Comparison of ENCODE assay signal across 8 mouse cellular contexts in the genomic region with DNA sequence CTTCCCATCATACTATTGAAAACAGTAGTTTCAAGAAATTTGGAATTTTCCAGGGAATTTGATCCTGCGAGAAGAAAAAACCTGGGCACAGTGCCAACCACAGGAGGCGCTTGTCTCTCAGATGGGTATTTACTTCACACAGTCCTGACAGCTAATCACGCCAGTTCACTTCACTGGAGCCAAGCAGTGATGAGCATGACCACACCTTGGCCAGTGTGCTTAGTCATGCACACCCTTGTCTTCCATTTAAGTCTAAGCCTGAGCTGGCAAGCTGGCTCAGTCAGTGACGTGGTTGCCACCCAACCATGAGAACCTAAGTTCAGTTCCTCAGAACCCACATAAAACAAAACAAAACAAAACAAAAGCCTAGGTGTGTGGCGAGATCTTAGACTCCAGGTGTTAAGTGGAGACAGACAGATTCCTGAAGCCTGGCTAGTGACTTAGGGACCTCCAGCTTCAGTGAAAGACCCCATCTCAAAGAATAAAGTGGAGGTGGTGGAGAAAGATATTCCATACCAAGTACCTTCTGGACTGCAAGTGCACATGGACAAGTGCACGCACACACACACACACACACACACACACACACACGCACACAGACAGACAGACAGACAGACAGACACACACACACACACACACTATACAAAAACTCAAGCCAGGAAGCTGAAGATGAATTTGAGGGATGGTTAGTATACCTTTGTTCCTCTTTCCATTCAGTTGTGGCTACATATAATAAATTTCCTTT. TPM values are rescaled to one million over a fixed set of nuclear protein-coding genes. Genes with fewer than 3 reads are reported as not detected.
DNase-seq lines count a peak whose midpoint lies in the region; ATAC-seq lines count a peak whose summit lies in the region.

No protein-coding gene starts in this region.

- no peak overlapping the region for H3K9ac ChIP-seq in neural tube, embryonic 15.5 days (replicated peaks)

- no peaks in the 10 kb centered on the region for H3K36me3 ChIP-seq in neural tube, embryonic 15.5 days

- WGBS in neural tube, embryonic 15.5 days, result 77% methylated on average over 7 of the region's 7 CpGs

- no peaks in the 10 kb centered on the region for H3K27me3 ChIP-seq in neural tube, embryonic 15.5 days (replicated peaks)

- H3K4me2 ChIP-seq in neural tube, embryonic 15.5 days, result no peak overlapping the region

- peak; percentile 34 for DNase-seq in left cerebral cortex, postnatal 4 days
- DNase-seq in left cerebral cortex, adult 9 months (ENCODE audit: low spot score in 2 of 2), result no peak
- DNase-seq in R1 (ENCODE audit: low read depth, low spot score), result peak; percentile 13
- DNase-seq in cerebellum, postnatal 10 days, result peak; percentile 68 to 75
- DNase-seq in kidney, postnatal 36 days, result peak; percentile 67 to 85
- DNase-seq in natural killer cell, adult 2 months (ENCODE audit: low spot score in 2 of 2), result peak; percentile 61 to 76

- no peaks in the 10 kb centered on the region for H3K4me1 ChIP-seq in neural tube, embryonic 15.5 days

- H3K9me3 ChIP-seq in neural tube, embryonic 15.5 days (replicated peaks), result no peaks in the 10 kb centered on the region

- no peak overlapping the region for H3K4me3 ChIP-seq in neural tube, embryonic 15.5 days (replicated peaks)

- no peak overlapping the region for H3K27ac ChIP-seq in neural tube, embryonic 15.5 days (replicated peaks)

- intact Hi-C loops in left cerebral cortex, postnatal 4 days (cut with DNase I), result no loop called here

- ATAC-seq in erythroid progenitor cell, adult 5-6 weeks (replicated peaks; ENCODE audit: low FRiP score, poor library complexity, severe bottlenecking), result no peak
- no peak for ATAC-seq in neural tube, embryonic 15.5 days (ENCODE audit: low FRiP score)

RNA-seq across cellular contexts. Expression of a gene that starts 37.7 kb away (rescaled TPM):
- 10 to 100 TPM; 74.0 to 79.6 TPM for total RNA-seq in left cerebral cortex, postnatal 4 days (2021)
- total RNA-seq in erythroid progenitor cell, adult 5-6 weeks (2015; ENCODE audit: low replicate concordance), result 80.9 and 81.4 TPM in 2 replicates
- 104 and 118 TPM in 2 replicates for total RNA-seq in erythroid progenitor cell, adult 5-6 weeks (2017; ENCODE audit: low replicate concordance)
- polyA plus RNA-seq in neural tube, embryonic 15.5 days (2015; fragmentation: Nextera tagmentation; extraction: Ambion mirVana), result 68.2 and 69.0 TPM in 2 replicates

RNA-seq across cellular contexts. Expression of a gene that starts 37.7 kb away (rescaled TPM):
- total RNA-seq in left cerebral cortex, postnatal 4 days (2021), result 10 to 100 TPM; 85.0 to 86.8 TPM
- 65.2 and 68.7 TPM in 2 replicates for total RNA-seq in erythroid progenitor cell, adult 5-6 weeks (2015; ENCODE audit: low replicate concordance)
- 43.3 and 67.9 TPM in 2 replicates for total RNA-seq in erythroid progenitor cell, adult 5-6 weeks (2017; ENCODE audit: low replicate concordance)
- 81.7 and 86.0 TPM in 2 replicates for polyA plus RNA-seq in neural tube, embryonic 15.5 days (2015; fragmentation: Nextera tagmentation; extraction: Ambion mirVana)

Comparison
In these comparisons a context has a peak if more than half of its experiments do, and no peak if none do; other contexts are left out.
1. DNase-seq: peak in left cerebral cortex, postnatal 4 days (single experiment), R1 (single experiment), cerebellum, postnatal 10 days (2 of 2), kidney, postnatal 36 days (2 of 2) and natural killer cell, adult 2 months (2 of 2); none in left cerebral cortex, adult 9 months (0 of 2).